Mouse (Mus musculus) heart, embryonic 11.5 days (tissue): ENCODE measurements around the gene Olfr365. TPM values are rescaled to one million over a fixed set of nuclear protein-coding genes. Genes with fewer than 3 reads are reported as not detected.

Source experiments
- ATAC-seq: fragments of 200-750 bp; cut with Nextera tagmentation; replicated peaks from 2 replicates; pipeline ENCODE4 v1.8.0; 2017; ENCODE audit warnings: moderate library complexity; ENCODE audit not compliant: insufficient number of reproducible peaks, low FRiP score, low TSS enrichment
- H3K27ac ChIP-seq: fragments of 300-500 bp; sonication (generic); 2 replicates; pipeline ENCODE4 v1.5.1; 2014; ENCODE audit warnings: mild to moderate bottlenecking, low read depth, low read length
- H3K27me3 ChIP-seq: fragments of 300-500 bp; sonication (generic); 2 replicates; pipeline ENCODE4 v1.6.1; 2014; ENCODE audit warnings: mild to moderate bottlenecking, low read length, mixed read lengths; ENCODE audit not compliant: control insufficient read depth, insufficient read depth
- H3K36me3 ChIP-seq: fragments of 300-500 bp; sonication (generic); 2 replicates; pipeline ENCODE4 v1.6.1; 2014; ENCODE audit warnings: mild to moderate bottlenecking, low read length, moderate library complexity, mixed read lengths; ENCODE audit not compliant: control insufficient read depth, insufficient read depth
- H3K4me1 ChIP-seq: fragments of 300-500 bp; sonication (generic); 2 replicates; pipeline ENCODE4 v1.6.1; 2014; ENCODE audit warnings: low read length; ENCODE audit not compliant: control insufficient read depth, insufficient read depth
- H3K4me2 ChIP-seq: fragments of 300-500 bp; sonication (generic); 2 replicates; pipeline ENCODE4 v1.6.1; 2014; ENCODE audit warnings: mild to moderate bottlenecking, moderate library complexity
- H3K4me3 ChIP-seq: fragments of 300-500 bp; sonication (generic); 2 replicates; pipeline ENCODE4 v1.5.1; 2014; ENCODE audit warnings: low read depth, low read length
- H3K9ac ChIP-seq: fragments of 300-500 bp; sonication (generic); 2 replicates; pipeline ENCODE4 v1.6.1; 2014; ENCODE audit warnings: mild to moderate bottlenecking, low read depth, low read length, moderate library complexity
- H3K9me3 ChIP-seq: fragments of 300-500 bp; sonication (generic); replicated peaks from 2 replicates; pipeline ENCODE4 v1.6.1; 2016; ENCODE audit warnings: low read length; ENCODE audit not compliant: control insufficient read depth
- WGBS: fragments of 180-500 bp; shearing (Covaris S2); extraction: QIAGEN DNeasy Blood & Tissue Kit; methylation state at CpG from one replicate; pipeline ENCODE4 v1.1.7; 2014; ENCODE audit not compliant: insufficient replicate concordance; 5-methylcytosine and 5-hydroxymethylcytosine counted together
- polyA plus RNA-seq: library from polyadenylated mRNA; unstranded; fragments of >200 nt; fragmentation: Nextera tagmentation; extraction: Ambion mirVana; gene quantifications from 2 replicates; pipeline ENCODE4 v1.2.1, GENCODE M21; 2014

Gene Olfr365
- not detected in 2 replicates for polyA plus RNA-seq

- WGBS: 69% methylated on average over 3 of the region's 3 CpGs
- no peak within 1 kb of the TSS for H3K4me3 ChIP-seq
- no peaks in the 10 kb centered on the region for H3K9me3 ChIP-seq
- H3K36me3 ChIP-seq: no peaks in the 10 kb centered on the region
- H3K4me1 ChIP-seq: no peaks in the 10 kb centered on the region
- no peak within 1 kb of the TSS for H3K4me2 ChIP-seq
- H3K9ac ChIP-seq: no peak within 1 kb of the TSS
- no peak within 1 kb of the TSS for H3K27ac ChIP-seq
- no peak for ATAC-seq
- no peaks in the 10 kb centered on the region for H3K27me3 ChIP-seq
These were observed at the start of gene Olfr365 for GRCm38 (mm10) chr2:37187898-37188297. Gene Olfr365 (plus strand): TSS chr2:37188198.

GRCm38 (mm10) chr2:37139022-37139421 is 49.0 kb upstream of the Olfr365 start, which contains the start of gene Olfr364-ps1:
Gene Olfr364-ps1 (plus strand): TSS chr2:37139322.
- no peak within 1 kb of the TSS for H3K9ac ChIP-seq
- H3K4me1 ChIP-seq: no peaks in the 10 kb centered on the region
- no peaks in the 10 kb centered on the region; the same call in 1 of the 2 replicates for H3K9me3 ChIP-seq
- H3K27me3 ChIP-seq: no peaks in the 10 kb centered on the region
- no peak within 1 kb of the TSS for H3K27ac ChIP-seq
- H3K36me3 ChIP-seq: no peaks in the 10 kb centered on the region
- no peak within 1 kb of the TSS for H3K4me3 ChIP-seq
- WGBS: 79% methylated on average over 3 of the region's 3 CpGs
- H3K4me2 ChIP-seq: no peak within 1 kb of the TSS
- ATAC-seq: no peak

DNA sequence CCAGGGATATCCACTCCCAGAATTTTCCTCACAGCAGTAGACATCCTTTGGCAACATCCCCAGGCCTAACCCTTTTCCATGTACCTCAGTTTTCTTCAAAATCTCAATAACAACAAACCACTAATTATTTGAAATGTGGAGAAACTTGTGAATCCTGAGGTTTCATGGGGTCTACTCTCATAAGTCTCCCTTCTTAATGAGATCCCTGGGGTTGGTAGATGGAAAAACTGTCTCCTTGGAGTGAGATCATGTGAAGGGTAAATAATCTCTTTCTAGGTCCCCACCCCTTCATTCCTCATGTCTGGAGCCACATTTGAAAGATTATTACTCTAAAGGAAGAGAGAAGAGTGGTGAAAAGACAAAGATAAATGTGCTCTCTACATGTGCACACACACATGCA is 23.3 kb downstream of the Olfr365 start, which contains the start of gene Olfr366:
Gene Olfr366 (plus strand): TSS at position 301 of the 400 bp plus-strand sequence.
- Histone ChIP-seq H3K4me1 (no peaks in the 10 kb centered on the region), H3K36me3 (no peaks in the 10 kb centered on the region), H3K9ac (no peak within 1 kb of the TSS), H3K27me3 (no peaks in the 10 kb centered on the region), H3K27ac (no peak within 1 kb of the TSS), H3K4me2 (no peak within 1 kb of the TSS), H3K4me3 (no peak within 1 kb of the TSS), H3K9me3 (no peaks in the 10 kb centered on the region; the same call in 1 of the 2 replicates)
- ATAC-seq: no peak

Other genes with a start within 250 kb of the Olfr365 start
- not detected in 2 replicates for gene Olfr357, start 194.4 kb upstream of the Olfr365 start, polyA plus RNA-seq
- not detected in 2 replicates for gene Olfr358, start 178.9 kb upstream of the Olfr365 start, polyA plus RNA-seq
- not detected in 2 replicates for gene Olfr360, start 122.5 kb upstream of the Olfr365 start, polyA plus RNA-seq
- not detected in 2 replicates for gene Olfr361, start 98.9 kb upstream of the Olfr365 start, polyA plus RNA-seq
- not detected in 2 replicates for gene Olfr362, start 70.3 kb upstream of the Olfr365 start, polyA plus RNA-seq
- gene Olfr364-ps1, start 48.9 kb upstream of the Olfr365 start, polyA plus RNA-seq: not detected in 2 replicates
- gene Olfr366, start 23.4 kb downstream of the Olfr365 start, polyA plus RNA-seq: not detected in 2 replicates
- gene Olfr368, start 138.3 kb downstream of the Olfr365 start, polyA plus RNA-seq: not detected in 2 replicates
- 35.8 and 37.6 TPM in 2 replicates for gene Pdcl, start 171.1 kb downstream of the Olfr365 start, polyA plus RNA-seq
- gene Rc3h2, start 234.7 kb downstream of the Olfr365 start, polyA plus RNA-seq: 12.7 and 14.9 TPM in 2 replicates